Mouse (Mus musculus) liver, embryonic 12.5 days (tissue): ENCODE data around the gene Ndufb10. TPM values are rescaled to one million over a fixed set of nuclear protein-coding genes. Genes with fewer than 3 reads are reported as not detected.

Source experiments
- ATAC-seq: fragments of 200-750 bp; cut with Nextera tagmentation; 2 replicates; pipeline ENCODE4 v1.8.0; 2017; ENCODE audit warnings: moderate number of reproducible peaks, mild to moderate bottlenecking, moderate library complexity
- H3K27ac ChIP-seq: fragments of 300-500 bp; sonication (generic); 2 replicates; pipeline ENCODE4 v1.5.1; 2016; ENCODE audit warnings: mild to moderate bottlenecking
- H3K27me3 ChIP-seq: fragments of 300-500 bp; sonication (generic); replicated peaks from 2 replicates; pipeline ENCODE4 v1.6.1; 2016; ENCODE audit warnings: mild to moderate bottlenecking, moderate library complexity
- H3K36me3 ChIP-seq: fragments of 300-500 bp; sonication (generic); 2 replicates; pipeline ENCODE4 v1.6.1; 2016; ENCODE audit warnings: mild to moderate bottlenecking, moderate library complexity
- H3K4me1 ChIP-seq: fragments of 300-500 bp; sonication (generic); 2 replicates; pipeline ENCODE4 v1.6.1; 2016
- H3K4me2 ChIP-seq: fragments of 300-500 bp; sonication (generic); 2 replicates; pipeline ENCODE4 v1.6.1; 2016; ENCODE audit warnings: mild to moderate bottlenecking, moderate library complexity
- H3K4me3 ChIP-seq: fragments of 300-500 bp; sonication (generic); 2 replicates; pipeline ENCODE4 v1.5.1; 2016; ENCODE audit warnings: mild to moderate bottlenecking, moderate library complexity
- H3K9ac ChIP-seq: fragments of 300-500 bp; sonication (generic); 2 replicates; pipeline ENCODE4 v1.6.1; 2016; ENCODE audit warnings: mild to moderate bottlenecking, moderate library complexity
- H3K9me3 ChIP-seq: fragments of 300-500 bp; sonication (generic); replicated peaks from 2 replicates; pipeline ENCODE4 v1.6.1; 2016; ENCODE audit warnings: mild to moderate bottlenecking, moderate library complexity
- WGBS: fragments of 180-500 bp; shearing (Covaris S2); methylation state at CpG from one replicate; pipeline ENCODE4 v1.1.7; 2016; ENCODE audit not compliant: insufficient replicate concordance; 5-methylcytosine and 5-hydroxymethylcytosine counted together
- polyA plus RNA-seq: library from polyadenylated mRNA; unstranded; fragments of >200 nt; fragmentation: Nextera tagmentation; extraction: Ambion mirVana; gene quantifications from 2 replicates; pipeline ENCODE4 v1.2.1, GENCODE M21; 2016

Gene Ndufb10
- polyA plus RNA-seq, 1 experiment from 2014 or later: 239 TPM

DNA sequence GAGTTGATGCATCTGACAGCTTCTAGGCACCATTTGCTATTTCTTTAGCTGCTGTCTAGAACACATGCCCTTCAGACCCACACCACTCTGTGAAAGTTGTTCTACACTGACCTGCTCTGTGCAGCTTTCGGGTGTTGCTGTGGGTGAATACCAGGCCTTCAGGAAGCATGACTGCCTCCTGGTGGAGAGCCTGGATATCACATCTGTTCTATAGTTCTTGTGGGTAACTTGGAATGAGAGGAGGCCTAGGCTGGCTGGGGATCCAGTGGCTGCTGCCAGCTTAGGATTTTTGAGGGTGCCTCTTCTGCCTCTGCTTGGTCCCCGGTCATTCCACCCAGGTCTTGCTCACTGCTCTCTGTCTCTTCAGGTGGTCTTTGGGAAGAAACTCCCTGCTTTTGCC lies 48.1 kb downstream of the Ndufb10 start:
- Histone ChIP-seq H3K4me2 (no peak overlapping the region), H3K9ac (no peak overlapping the region), H3K27ac (no peak overlapping the region), H3K36me3 (peaks cover 66% of the 10 kb centered on the region), H3K9me3 (no peaks in the 10 kb centered on the region), H3K4me3 (no peak overlapping the region), H3K27me3 (no peaks in the 10 kb centered on the region), H3K4me1 (peaks cover 62% of the 10 kb centered on the region)
- WGBS: 68% methylated on average over 2 of the region's 2 CpGs
- ATAC-seq: peak; percentile 20; the same call in 1 of the 2 replicates

- Histone ChIP-seq H3K36me3 (peaks cover 46% of the 10 kb centered on the region), H3K27ac (peak overlapping the region; percentile 2; the same call in 1 of the 2 replicates), H3K4me2 (no peak overlapping the region), H3K9me3 (no peaks in the 10 kb centered on the region), H3K4me3 (no peak overlapping the region), H3K27me3 (no peaks in the 10 kb centered on the region), H3K9ac (no peak overlapping the region), H3K4me1 (peaks cover 73% of the 10 kb centered on the region)
- ATAC-seq: no peak
- WGBS: 66% methylated on average over 7 of the region's 7 CpGs
Observed at GRCm38 (mm10) chr17:24674277-24674676, 50.0 kb downstream of the Ndufb10 start.

GRCm38 (mm10) chr17:24672141-24672540 lies 52.1 kb downstream of the Ndufb10 start:
- Histone ChIP-seq H3K4me3 (peak overlapping the region; percentile 88; the same call in 1 of the 2 replicates), H3K4me2 (peak overlapping the region; percentile 90), H3K36me3 (peaks cover 25% of the 10 kb centered on the region), H3K27ac (peak overlapping the region; percentile 64), H3K9me3 (no peaks in the 10 kb centered on the region), H3K9ac (peak overlapping the region; percentile 42), H3K27me3 (no peaks in the 10 kb centered on the region), H3K4me1 (peaks cover 74% of the 10 kb centered on the region)
- no peak for ATAC-seq
- WGBS: 13% methylated on average over 5 of the region's 5 CpGs

Other genes with a start within 250 kb of the Ndufb10 start
- 17.2 and 19.4 TPM in 2 replicates for gene Mlst8, start 245.4 kb downstream of the Ndufb10 start, polyA plus RNA-seq
- 0.14 and 0.32 TPM in 2 replicates for gene Caskin1, start 235.9 kb downstream of the Ndufb10 start, polyA plus RNA-seq
- gene Traf7, start 196.5 kb downstream of the Ndufb10 start, polyA plus RNA-seq: 52.2 and 55.4 TPM in 2 replicates
- gene Rab26, start 190.3 kb downstream of the Ndufb10 start, polyA plus RNA-seq: 1.3 and 1.9 TPM in 2 replicates
- 6.0 and 6.5 TPM in 2 replicates for gene Pkd1, start 174.6 kb downstream of the Ndufb10 start, polyA plus RNA-seq
- gene Tsc2, start 91.8 kb downstream of the Ndufb10 start, polyA plus RNA-seq: 30.8 and 35.0 TPM in 2 replicates
- 11.3 and 12.4 TPM in 2 replicates for gene Nthl1, start 91.8 kb downstream of the Ndufb10 start, polyA plus RNA-seq
- gene Slc9a3r2, start 74.2 kb downstream of the Ndufb10 start, polyA plus RNA-seq: 14.6 and 15.2 TPM in 2 replicates
- gene Npw, start 66.0 kb downstream of the Ndufb10 start, polyA plus RNA-seq: 0.33 TPM in 1 of 2 replicates, not detected in the other
- gene Zfp598, start 54.8 kb downstream of the Ndufb10 start, polyA plus RNA-seq: 19.7 and 20.4 TPM in 2 replicates
- 0.06 and 0.27 TPM in 2 replicates for gene Syngr3, start 34.5 kb downstream of the Ndufb10 start, polyA plus RNA-seq
- 51.4 and 52.5 TPM in 2 replicates for gene Gfer, start 28.3 kb downstream of the Ndufb10 start, polyA plus RNA-seq
- 0.51 and 0.58 TPM in 2 replicates for gene Noxo1, start 28.2 kb downstream of the Ndufb10 start, polyA plus RNA-seq
- gene Tbl3, start 16.8 kb downstream of the Ndufb10 start, polyA plus RNA-seq: 65.4 and 71.8 TPM in 2 replicates
- 0.19 and 0.46 TPM in 2 replicates for gene Rnf151, start 6.4 kb downstream of the Ndufb10 start, polyA plus RNA-seq
- gene Rps2, start 6.4 kb downstream of the Ndufb10 start, polyA plus RNA-seq: 1,444 and 1,454 TPM in 2 replicates
- not detected in 2 replicates for gene Rpl3l, start 3.3 kb upstream of the Ndufb10 start, polyA plus RNA-seq
- gene Msrb1, start 12.2 kb upstream of the Ndufb10 start, polyA plus RNA-seq: 20.8 and 21.6 TPM in 2 replicates
- not detected in 2 replicates for gene Hs3st6, start 28.5 kb upstream of the Ndufb10 start, polyA plus RNA-seq
- gene Meiob, start 79.8 kb upstream of the Ndufb10 start, polyA plus RNA-seq: 1.5 TPM in 2 replicates
- gene Hagh, start 115.7 kb upstream of the Ndufb10 start, polyA plus RNA-seq: 61.1 and 64.8 TPM in 2 replicates
- gene Fahd1, start 125.9 kb upstream of the Ndufb10 start, polyA plus RNA-seq: 34.2 and 34.6 TPM in 2 replicates
- gene Igfals, start 141.5 kb upstream of the Ndufb10 start, polyA plus RNA-seq: 5.3 and 5.4 TPM in 2 replicates
- 97.7 and 108 TPM in 2 replicates for gene Nubp2, start 161.9 kb upstream of the Ndufb10 start, polyA plus RNA-seq
- 37.5 and 40.0 TPM in 2 replicates for gene Spsb3, start 162.2 kb upstream of the Ndufb10 start, polyA plus RNA-seq
- 20.3 and 21.4 TPM in 2 replicates for gene Eme2, start 170.6 kb upstream of the Ndufb10 start, polyA plus RNA-seq
- gene Mrps34, start 170.6 kb upstream of the Ndufb10 start, polyA plus RNA-seq: 101 and 106 TPM in 2 replicates
- gene Nme3, start 172.0 kb upstream of the Ndufb10 start, polyA plus RNA-seq: 67.9 and 68.8 TPM in 2 replicates
- 15.6 and 15.8 TPM in 2 replicates for gene Mapk8ip3, start 212.5 kb upstream of the Ndufb10 start, polyA plus RNA-seq
- gene Jpt2, start 236.2 kb upstream of the Ndufb10 start, polyA plus RNA-seq: 112 and 114 TPM in 2 replicates